Mouse (Mus musculus): Measurements from ENCODE around the gene Tsga10ip.

Tsga10ip gene

DNA sequence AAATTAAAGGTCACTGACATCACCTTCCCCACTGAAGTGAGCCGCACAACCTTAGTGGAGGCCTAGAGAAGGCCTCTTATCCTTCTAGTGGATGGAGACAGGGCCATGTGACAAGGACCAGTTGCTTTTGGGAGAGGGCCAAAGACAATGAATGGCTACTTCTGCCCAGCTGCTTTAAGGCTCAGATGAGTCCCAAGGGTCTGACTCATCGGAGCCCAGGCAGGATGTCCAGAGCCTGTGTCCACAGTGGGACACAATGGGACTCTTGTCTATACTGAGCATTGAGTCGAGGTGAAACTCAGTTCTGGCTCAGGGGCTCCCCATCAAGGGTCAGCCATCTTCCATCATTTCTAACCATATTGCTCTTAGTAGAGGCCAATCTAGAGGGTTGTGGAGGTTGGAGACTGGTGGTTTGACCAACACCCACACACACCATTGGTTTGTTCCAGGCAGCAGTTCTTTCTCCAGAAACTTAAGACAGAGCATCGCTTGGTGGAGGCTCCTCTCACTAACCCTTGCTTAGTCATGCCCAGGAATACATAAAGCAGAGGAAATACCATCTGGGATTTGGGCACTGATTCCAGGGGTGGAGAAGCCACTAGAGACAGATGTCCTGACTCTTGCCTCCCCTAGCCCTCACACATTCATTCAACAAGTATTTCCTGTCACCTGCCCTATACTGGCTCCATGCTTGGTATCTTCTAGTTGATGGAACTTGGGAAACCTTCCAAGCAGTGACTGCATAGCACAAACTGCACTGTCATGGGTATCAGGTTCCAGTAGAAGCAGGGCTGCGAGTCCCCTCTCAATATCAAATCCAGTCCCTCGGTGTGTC, 56.8 kb downstream of the Tsga10ip start:
- no peak for DNase-seq (ENCODE audit: low spot score)

DNA sequence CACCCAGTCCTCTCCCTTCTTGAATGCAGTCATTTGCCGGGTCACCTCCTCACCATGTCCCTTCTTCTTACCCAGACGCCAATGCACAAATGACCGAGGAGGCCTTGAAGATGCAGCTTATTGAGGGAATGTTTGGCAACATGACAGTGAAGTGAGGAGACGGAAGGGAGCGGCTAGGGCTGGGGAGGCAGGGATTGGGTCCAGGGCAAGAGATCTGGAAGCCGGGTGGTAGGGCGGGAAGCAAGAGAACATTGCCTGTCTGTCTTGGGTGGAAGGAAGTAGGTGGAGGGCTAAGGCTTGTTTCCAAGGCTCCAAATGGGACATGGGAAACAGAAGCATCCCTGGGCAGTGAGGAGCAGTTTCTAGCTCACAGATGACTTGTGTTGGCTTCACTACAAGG, 61.0 kb downstream of the Tsga10ip start:
- DNase-seq (ENCODE audit: low spot score): no peak
